Mouse (Mus musculus): ENCODE data around the gene Vps4b.

DNA sequence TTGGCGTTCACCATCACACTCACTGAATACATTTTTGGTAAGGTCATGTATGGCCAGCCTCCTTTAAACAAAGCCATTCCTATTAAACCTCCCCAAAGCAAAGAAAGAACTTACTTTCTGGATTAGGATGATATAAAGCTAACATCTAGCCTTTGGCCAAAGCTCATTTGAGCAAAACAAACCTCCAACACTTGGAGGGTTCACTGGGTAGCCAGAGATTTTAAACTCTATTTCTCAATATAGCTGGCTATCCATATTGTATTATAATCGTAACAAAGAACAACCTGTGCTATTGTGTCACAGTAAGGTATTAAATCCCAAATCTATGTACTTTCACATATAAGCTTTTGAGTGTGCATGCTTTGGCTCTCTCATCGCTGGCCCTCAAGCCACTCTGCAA is 35.8 kb downstream of the Vps4b start:
- TF ChIP-seq POLR2A (IDR thresholded peaks at IDR 0.05; ENCODE audit: insufficient read depth, low read depth, low read length) (no peak), CTCF (IDR thresholded peaks at IDR 0.05; ENCODE audit: insufficient read depth, low read depth, low read length) (no peak)

Measured in olfactory bulb, adult 2 months (tissue).